Mouse (Mus musculus) urinary bladder, postnatal 14 days (tissue): ENCODE measurements around the gene Troap.
"Not testable (repeated sequence)": the region's sequence is repeated elsewhere in the genome, so short reads cannot be mapped to it uniquely, and the experiment has no call there.

ENCODE experiments used
- DNase-seq: peaks from one replicate; pipeline ENCODE4 v3.0.0; 2021; ENCODE audit warnings: low spot score

Troap gene

DNA sequence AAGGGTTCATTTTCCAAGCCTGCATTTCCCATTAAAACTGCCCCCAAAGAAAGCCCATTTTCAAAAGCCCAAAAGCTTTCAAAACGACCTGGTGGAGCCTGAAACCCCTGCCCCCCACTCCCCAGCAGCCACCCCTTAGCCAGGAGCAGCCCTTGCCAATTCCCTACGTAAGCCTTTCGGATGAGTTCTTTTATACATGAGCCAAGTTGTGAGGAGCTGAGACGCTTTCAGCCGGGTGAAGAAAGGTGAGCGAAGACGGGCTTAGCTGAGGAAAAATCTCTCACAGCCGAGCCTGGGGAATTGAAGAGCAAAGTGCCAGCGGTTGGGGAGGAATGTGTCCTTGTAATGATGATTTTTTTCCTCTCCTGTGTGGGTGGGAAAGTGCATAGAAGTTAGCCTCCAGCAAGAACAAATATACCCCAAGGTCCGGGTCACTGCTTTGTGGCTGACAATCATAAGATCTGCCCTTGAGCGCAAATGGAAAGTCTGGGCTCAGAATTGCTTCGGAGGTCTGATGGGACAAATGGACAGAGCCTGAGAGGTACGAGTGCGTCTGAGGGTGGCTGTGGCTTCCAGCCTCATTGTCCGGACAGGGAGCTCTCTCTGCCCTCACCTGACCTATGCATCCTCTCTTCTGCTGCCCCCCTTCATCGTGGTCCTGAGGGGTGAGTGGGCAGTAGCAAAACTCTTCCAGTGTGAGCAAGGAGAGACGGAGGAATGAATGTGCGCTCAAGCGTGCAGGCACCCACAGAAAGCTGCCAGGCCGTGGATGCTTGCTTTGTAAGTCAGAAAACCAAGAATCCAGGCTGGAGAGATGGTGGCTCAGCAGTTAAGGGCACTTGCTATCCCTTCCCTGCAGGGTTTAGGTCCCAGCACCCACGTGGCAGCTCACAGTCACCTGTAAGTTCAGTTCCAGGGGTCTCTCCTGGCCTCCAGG is 33.2 kb upstream of the Troap start:
- no peak for DNase-seq

DNA sequence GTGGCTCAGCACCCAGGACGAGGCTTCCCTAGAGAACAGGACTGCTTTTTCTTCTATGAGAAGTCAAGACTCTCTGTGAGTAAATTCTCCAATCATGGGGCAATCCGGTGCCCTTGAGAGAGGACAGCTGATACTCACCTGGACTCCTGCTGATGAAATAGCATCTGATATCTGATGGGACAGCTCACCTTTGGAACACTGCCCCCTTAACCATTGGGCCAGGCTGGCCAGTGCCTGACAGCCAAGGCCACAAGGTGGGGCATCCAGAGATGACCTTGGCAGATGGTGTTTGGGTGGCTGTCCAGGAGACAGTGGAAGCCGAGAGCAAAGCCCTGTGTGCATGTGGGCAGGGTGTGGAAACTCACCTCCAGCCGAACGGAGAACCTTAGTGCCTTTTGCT is 32.0 kb upstream of the Troap start:
- DNase-seq, result no peak

DNA sequence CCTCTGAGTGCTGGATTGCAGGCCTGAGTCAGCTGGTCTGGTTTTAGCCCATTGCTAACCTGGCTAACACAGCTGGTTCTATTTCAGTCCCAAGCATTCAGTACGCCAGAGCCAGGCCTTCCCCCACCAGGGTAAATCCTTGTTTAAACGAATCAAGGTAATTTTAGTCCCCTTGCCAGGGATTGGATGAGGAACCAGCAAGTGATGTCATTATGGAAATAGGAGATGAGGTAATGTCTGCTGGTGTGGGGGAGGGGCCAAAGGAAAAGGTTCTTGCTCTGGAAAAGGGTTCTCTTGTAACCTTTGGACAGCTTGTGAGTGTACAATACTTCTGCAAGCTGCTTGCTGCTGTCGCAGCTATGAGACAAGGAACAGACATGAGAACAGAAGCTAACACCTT is 29.5 kb upstream of the Troap start:
- no peak for DNase-seq

DNA sequence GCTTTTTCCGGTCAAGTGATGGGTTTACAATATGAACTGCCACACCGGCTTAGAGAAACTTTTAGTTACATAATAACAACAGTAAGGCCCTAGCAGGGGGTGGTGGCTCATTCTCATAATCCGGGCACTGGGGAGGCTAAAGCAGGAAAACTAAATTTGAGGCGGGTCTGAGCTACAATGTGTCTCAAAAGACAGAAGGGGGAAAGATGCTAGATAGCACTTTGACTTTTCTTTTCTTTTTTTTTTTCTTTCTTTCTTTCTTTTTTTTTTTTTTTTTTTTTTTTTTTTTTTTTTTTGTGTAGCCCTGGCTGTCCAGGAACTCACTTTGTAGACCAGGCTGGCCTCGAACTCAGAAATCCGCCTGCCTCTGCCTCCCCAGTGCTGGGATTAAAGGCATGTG is 28.6 kb upstream of the Troap start:
- not testable (repeated sequence) for DNase-seq

DNA sequence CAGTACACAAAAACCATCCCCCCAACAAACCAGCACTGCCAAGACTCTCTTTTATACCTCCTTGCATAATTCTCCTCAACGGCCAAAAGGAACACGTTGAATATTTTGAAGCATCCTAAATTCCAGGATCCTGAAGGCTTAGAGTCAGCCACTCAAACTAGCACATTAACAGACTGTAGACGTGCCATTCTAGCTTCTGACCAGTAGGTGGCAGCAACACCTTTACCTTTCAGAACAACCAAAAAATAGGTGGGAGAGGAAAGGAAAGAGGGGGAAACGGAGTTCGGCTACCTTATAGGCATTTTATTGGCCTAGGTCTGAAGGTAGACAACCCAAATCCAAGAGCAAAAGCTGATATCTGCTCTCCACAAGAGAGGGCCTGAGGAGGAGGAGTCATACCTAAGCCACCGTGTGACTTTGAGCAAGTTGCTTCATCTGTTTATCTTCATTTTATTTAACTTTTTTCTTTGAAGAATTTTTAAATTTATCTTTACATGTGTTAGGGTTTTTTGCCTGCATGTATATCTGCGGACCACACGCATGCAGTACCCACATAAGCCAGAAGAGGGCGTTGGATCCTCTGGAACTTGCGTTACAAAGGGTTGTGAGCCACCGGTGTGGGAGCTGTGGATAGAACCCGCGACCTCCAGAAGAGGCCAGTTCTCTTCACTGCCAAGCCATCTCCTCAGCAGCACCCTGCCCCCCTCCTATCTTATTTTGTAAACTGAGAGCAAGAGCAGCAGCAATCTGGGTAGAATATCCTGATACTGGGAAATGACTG is 24.7 kb upstream of the Troap start:
- DNase-seq, result no peak

DNA sequence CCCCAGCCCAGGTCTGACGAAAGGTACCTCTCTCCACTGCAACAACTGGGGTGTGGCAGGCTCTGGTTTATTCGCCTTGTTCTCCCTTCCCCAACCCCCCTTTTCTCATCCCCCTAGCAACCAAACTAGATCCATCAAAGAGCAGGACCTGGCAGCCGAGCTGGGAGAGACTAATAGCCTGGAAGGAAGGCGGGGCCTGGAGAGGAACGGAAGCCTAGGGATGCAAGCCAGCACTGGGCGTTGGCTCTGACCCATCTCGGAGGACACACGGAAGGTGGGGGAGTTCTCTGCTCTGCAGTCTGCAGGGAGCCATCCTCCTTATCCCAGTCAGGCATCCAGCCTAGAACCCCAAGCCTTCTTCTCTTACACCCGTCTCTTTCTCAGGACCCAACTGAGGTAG is 21.0 kb upstream of the Troap start:
- DNase-seq, result no peak

DNA sequence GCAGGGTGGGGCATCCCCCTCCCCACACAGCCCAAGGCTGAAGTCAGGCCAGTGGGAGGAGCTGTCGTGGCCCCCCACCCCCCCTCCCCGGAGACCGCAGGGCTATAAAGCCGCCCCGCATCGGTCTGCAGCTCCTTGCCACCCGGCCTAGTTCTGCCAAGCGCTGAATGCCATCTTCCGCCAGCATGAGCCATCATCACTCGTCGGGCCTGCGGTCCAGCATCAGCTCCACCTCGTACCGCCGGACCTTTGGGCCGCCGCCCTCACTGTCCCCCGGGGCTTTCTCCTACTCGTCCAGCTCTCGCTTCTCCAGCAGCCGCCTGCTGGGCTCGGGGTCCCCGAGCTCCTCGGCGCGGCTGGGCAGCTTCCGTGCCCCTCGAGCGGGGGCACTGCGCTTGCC is 19.3 kb upstream of the Troap start, which contains the start of gene Prph:
TSS of gene Prph (plus strand) at position 135 of the 400 bp plus-strand sequence.
- DNase-seq, result no peak

DNA sequence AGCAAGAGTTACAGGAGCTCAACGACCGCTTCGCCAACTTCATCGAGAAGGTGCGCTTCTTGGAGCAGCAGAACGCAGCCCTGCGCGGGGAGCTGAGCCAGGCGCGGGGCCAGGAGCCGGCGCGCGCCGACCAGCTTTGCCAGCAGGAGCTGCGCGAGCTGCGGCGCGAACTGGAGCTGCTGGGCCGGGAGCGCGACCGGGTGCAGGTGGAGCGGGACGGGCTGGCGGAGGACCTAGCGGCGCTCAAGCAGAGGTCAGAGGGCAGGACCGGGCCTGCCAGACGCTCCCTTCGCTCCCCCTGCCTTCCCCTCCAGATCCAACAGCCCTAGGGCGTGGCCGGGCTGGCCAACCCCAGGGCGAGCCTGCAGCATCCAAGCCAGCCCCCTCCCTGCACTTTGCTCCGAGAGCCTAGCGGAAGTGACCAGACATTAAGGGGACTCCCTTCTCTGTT is 18.8 kb upstream of the Troap start:
- no peak for DNase-seq

DNA sequence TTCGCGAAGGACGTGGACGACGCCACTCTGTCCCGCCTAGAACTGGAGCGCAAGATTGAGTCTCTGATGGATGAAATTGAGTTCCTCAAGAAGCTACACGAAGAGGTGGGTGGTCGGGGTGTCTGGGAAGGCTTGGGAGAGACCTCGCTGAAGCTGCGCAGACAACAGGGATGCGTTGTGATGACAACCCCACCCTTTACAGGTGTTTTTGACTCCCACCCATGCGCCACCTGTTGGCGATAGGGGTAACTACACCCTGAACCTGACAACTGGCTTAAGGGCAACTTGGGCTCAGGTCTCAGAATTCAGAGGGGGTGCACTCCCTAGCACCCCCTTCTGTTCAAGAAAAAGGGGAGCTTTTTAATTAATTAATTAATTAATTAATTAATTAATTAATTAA is 18.0 kb upstream of the Troap start:
- no peak for DNase-seq

DNA sequence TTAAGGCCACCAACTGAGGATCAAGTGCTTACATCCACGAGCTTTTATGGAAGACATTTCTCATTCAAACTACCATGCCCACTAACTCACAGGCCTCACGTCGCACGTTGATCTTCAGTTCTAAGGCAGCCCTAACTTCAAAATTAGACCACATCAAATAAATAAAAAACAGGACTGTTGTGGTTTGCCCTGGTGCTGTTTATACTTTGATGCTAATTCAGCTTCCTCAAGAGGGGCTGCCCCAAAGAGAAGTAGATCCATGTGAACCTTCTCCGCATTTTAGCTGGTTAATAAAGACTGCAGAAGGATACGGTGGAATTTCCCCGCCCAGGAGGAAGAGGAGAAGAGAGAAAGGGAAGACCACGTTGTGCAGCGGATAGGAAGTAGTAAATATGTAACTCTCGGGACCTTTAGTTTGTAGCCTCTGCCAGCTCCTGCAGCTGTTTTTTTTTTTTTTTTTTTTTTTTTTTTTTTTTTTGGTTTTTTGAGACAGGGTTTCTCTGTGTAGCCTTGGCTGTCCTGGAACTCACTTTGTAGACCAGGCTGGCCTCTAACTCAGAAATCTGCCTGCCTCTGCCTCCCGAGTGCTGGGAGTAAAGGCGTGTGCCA is 8.7 kb upstream of the Troap start:
- no peak for DNase-seq

DNA sequence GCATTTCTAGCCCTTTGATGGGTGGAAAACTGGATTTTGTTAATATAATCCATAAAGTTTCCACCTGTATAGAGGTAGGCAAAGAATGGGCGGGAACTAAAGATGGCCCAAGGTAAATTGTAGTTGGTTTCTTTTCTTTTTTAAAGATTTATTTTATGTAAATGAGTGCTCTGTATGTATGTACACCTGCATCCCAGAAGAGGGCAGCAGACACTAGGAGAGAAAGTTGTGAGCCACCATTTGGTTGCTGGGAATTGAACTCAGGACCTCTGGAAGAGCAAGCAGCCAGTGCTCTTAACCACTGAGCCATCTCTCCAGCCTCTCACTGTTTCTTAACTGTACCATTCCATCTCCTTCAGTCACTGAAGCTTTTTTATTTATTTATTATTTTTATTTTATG is 2.4 kb upstream of the Troap start:
- no peak for DNase-seq

DNA sequence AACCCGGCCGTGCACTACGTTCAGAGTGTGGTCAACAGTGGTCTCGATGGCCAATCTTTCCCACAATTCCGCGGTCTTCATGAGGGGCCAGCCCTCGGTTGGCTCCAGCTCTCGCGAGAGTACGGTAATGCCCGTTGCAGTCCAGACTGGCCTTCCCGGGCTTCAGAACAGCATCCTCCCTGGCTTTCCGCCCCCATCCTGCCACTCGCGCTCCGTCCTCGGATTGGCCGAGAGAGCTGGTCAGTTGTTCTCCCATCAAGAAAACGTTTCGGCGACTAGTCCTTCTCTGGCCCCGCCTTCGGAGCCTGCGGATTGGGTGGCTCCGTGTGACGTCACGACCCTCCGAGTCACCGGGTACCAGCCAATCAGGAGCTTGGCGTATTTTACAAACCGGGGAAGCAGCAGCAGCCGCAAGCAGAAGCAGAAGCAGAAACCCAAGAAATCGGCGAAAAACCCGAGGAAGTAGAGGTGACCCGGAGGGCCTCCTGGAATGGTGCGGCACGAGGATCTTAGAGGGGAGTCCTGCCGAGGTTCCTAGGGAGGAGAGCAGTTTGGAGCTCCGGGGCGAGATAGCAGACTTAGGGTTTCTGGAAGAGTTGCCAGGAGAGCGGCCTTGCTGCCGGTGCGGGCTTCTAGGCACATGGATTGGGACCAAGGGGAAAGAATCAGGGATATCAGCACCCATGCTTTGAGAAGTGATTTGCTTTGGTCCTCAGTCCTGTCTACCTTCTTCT is 392 bp downstream of the Troap start:
- DNase-seq, result peak; percentile 98

DNA sequence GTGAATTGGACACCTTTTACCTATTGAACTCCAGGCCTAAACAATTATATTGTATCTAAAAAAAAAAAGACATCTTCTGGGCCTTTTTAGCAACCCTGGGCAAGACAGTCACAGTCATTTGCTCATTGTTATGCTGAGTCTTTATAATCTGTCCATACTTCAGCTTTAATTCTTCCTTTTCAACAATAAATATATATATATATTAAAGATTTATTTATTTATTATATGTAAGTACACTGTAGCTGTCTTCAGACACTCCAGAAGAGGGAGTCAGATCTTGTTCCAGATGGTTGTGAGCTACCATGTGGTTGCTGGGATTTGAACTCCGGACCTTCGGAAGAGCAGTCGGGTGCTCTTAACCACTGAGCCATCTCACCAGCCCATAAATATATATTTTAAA is 1.6 kb downstream of the Troap start:
- not testable (repeated sequence) for DNase-seq

DNA sequence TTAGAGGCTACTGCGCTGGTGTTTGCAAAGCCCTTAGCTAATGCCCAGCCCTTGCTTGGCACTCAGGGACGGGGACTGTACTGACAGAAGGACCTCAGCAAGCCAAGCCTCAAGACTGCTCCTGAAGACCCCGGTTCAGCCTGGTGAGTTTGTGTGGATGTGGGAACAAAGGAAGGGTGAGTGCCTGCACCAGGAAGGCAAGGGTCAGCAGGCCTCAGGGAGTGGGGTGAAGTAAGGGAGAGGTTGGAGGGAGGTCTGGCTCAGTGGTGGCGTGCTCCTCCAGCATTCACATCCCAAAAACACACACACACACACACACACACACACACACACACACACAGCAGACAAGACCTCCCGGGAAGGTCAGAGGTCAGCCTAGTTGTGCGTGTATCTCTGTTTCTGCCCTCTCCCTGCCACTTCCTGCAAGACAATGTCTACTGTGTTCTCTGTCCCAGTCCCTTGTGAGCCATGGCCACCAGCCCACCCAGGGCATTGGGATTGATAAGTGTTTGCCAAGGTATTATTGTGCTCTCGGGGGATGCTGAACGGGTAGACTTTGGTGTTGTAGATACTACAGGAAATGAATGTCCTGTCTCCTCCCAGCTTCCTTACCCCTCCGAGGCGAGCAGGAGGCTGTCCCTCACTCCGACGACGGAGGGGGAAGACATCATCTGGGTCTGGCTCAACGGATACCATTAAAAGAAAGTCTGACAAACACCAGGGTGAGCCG is 4.0 kb downstream of the Troap start:
- DNase-seq, result no peak

DNA sequence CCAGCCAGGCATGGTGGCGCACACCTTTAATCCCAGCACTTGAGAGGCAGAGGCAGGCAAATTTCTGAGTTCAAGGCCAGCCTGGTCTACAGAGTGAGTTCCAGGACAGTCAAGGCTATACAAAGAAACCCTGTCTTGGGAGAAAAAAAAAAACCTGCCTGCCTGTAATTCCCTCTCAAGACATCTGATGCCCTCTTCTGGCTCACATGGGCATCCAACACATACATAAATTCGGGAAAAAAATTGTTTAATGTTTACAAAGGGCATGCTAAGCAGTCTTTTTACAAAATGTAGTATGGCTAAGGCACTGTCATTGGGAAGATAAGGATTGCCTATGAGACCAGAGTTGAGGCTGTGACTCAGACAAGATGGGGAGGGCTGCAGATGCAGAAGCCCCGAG is 5.4 kb downstream of the Troap start:
- no peak for DNase-seq

DNA sequence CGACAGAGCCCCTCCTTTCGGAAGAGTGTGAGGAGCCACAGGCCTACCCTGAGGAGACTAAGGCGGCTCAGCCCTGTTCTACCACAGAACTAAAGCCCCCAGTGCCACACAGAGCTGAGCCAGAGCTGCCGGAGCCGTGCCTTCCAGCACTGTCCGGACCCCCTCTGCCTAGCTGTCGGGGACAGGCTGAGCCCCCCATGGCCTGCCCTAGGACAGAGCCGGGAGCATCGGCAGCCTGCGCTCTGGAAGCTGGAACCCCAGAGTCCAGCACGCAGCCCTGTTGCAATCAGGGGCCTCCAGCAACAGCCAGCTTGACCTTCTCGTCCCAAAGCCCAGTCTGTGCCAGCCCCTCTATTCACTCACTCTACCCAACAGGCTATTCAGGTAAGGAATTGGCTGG is 7.9 kb downstream of the Troap start:
- DNase-seq, result no peak

DNA sequence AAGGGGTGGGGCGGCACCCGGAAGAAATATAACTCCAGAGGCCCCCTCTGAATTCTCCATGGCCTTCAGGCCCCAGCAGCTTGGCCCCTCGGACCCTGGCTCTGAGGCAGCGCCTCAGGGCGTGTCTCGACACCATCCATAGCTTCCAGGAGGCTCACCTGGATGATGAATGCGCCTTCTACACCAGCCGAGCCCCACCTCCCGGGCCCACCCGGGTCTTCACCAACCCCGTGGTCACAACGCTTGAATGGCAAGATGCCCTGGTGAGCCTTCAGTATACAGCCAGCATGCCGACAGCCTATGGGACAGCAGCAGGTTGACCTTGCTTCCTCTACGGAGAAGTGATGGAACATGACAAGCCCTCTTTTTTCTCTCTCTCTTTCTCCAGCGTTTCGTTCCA is 8.5 kb downstream of the Troap start:
- no peak for DNase-seq

DNA sequence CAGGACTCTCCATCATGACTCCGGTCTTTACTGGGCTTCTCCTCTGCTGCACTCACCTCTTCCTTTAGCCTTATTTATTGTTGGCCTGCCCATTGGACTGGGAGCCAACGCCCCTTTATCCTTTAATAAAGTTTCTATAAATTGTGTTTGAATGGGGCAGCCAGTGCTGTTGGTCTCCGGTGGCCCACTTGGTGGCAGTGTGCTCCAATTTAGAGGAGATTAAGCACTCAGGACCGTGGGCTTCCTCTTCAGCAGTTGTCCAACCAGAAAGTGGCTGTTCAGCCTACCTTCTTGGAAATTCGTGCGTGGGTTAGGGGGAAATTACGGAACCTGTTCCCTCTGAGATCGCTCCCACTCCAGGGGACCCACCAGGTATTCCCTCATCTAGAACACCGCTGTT is 8.9 kb downstream of the Troap start:
- DNase-seq, result peak; percentile 48

DNA sequence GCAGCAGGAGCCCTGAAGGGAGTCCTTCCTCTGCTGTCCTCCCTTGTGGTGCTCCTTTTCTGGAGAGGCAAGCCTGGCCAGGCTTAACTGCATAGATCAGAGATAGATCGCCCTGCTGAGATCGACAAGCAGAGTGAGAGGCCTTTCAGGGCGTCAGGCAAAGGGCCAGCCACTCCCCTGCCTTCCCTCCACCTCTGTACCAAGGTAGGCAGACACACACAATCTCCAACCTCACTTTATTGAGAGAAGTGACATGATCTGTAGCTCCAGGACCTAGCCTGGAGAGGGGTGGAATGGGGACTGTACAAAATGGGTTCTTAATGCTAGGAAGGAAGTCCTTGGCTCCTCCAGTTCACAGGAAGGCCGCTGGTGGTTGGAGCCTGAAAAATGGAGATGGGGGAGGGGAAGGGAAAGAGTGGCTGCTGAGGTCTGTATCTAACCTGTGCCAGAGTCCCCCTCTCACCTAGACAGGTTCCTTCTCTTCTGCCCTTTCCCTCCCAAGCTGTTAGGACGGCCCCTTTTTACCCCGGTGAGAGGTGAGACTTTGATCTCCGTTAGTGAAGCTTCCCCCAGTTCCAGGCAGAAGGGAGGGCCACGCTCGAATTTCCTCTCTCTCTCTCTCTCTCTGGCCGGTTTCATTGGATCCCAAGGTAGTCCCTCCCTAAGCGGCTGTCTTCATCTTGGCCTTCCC is 9.6 kb downstream of the Troap start:
- DNase-seq, result no peak

DNA sequence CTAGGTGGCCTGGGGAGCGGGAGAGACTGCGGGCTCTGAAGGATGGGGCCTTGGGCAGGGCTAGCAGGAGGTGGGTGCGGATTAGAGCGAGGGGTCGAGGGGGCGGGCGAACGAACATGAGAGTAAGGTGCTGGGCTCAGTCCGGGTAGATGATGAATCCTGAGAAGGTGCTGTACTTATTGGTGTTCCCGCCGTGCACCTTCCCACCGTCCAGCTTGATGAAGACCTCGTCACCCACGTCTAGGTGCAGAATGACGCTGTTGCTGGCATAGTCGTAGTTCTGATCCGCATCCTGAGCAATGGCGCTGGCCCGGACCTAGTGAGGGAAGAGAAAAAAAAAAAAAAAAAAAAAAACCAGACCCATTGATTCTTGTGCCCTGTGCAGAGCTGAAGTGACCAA is 10.2 kb downstream of the Troap start:
- no peak for DNase-seq

DNA sequence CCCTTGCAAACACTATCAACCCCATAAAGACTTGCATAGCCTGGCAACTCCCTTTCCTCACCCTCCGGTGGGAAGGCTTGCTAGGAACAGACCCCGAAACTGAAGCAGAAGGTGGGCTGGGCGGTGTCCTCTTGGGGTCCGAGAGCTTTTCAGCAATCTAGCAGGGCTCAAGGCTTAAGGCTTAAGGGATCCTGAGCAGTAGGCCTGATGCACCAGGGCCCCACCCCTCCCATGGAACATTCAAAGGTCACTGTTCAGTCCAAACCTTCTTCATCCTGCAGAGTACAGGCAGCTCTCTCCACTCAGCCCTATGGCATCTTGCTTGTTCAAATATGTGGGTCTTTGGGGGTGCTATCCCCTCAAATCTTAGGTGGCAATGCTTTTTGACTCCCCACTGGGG is 11.6 kb downstream of the Troap start:
- no peak for DNase-seq
